Mouse (Mus musculus): ENCODE measurements around the gene Zbtb34.

DNA sequence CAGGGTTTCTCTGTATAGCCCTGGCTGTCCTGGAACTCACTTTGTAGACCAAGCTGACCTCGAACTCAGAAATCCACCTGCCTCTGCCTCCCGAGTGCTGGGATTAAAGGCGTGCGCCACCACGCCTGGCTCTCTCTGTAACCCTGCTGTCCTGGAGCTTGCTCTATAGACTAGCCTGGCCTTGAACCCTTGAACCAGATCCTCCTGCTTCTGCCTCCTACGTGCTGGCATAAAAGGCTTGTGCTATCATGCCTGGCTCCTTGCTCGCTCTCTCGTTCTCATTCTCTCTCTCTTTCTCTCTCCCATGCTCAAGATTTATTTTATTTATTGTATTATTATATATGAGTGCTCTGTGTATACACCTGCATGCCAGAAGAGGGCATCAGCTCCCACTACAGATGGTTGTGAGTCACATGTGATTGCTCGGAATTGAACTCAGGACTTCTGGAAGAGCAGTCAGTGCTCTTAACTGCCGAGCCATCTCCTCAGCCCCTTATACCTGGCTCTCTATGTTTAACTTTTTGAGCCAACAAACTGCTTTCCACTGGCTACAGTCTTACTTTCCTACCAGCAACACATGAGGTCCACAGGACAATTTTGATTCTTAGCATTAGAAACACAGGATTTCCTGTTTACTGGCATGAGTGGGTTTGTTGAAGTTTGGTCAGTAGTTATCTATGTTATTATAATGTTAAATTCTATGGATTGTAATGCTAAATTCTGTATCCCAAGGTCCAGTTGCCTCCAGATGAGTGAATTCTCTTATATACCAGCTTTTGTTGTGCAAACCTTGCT, 47.0 kb upstream of the Zbtb34 start:
- no peak for TF ChIP-seq CTCF (IDR thresholded peaks at IDR 0.05; ENCODE audit: low read depth, low read length)
- TF ChIP-seq POLR2AphosphoS5 (IDR thresholded peaks at IDR 0.05; ENCODE audit: insufficient replicate concordance, low read depth, low read length) = no peak
- no peak for TF ChIP-seq GATA1 (IDR thresholded peaks at IDR 0.05; ENCODE audit: borderline replicate concordance, low read length)
- TF ChIP-seq TAL1 (conservative IDR thresholded peaks at IDR 0.05; ENCODE audit: low read depth, low read length) = no peak
- TF ChIP-seq GATA2 (IDR thresholded peaks at IDR 0.05; ENCODE audit: borderline replicate concordance, low read depth, low read length) = no peak

Data from G1E (cell line).